Mouse (Mus musculus) spleen, embryonic (tissue): ENCODE data around the gene Snx29.
"Not testable (repeated sequence)": the region's sequence is repeated elsewhere in the genome, so short reads cannot be mapped to it uniquely, and the experiment has no call there.

ENCODE experiments used
- CTCF ChIA-PET: fragments of 350-600 bp; sonication (Branson Sonifier 250); formaldehyde crosslinking; loops from one replicate; lab custom pipeline; 2022; lab: Charles Lee

The Snx29 gene

GRCm38 (mm10) chr16:11322409-11323323 is at the start of gene Snx29:
Gene Snx29 (plus strand): TSS chr16:11322908.
- CTCF ChIA-PET, result interaction anchor here (0.5 kb wide), 1 partner anchor 51 kb away, joined by 9 read pairs; no protein-coding TSS in a partner anchor

DNA sequence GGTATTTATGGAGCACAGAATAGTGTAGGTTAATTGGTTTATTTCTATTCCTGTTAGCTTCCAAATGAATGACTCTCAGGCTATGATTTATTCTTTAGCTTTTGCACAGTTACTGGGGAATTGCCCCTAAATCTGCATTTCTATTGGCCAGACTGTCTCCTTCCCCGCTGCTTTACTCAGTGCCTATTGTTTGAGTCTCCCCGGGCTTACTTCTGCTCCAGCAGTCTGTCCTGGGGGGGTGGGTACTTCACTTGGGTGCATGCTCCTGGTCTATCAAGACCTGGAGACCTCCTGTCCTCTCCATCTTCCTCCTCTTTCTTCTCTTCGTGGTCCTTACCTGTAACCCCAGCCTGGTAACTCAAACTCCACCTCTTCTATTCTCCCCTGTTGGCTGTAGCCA is 45.8 kb upstream of the Snx29 start:
- CTCF ChIA-PET, result no interaction called here

DNA sequence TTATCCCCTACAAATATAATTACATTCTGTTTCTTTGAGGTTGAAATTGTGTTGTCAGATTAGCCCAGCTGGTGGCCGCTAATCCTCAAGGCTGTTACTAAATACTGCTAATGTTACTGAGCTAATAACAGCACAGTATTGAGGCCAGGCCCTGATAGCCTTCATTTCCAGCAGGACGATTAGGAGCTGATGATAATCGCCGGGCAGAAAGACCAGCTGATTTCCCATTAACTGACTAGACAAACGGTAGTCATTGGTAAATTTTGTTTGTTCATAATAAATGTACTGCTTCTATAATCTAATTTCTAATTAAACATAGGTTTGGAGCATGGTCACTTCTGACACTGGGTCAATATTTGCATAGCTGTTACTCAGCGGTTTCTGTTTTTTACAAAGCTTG is 43.9 kb upstream of the Snx29 start:
- CTCF ChIA-PET, result interaction anchor here (0.6 to 1.2 kb wide), 2 partner anchors 20 to 245 kb away, joined by 3 read pairs; no protein-coding TSS in a partner anchor

DNA sequence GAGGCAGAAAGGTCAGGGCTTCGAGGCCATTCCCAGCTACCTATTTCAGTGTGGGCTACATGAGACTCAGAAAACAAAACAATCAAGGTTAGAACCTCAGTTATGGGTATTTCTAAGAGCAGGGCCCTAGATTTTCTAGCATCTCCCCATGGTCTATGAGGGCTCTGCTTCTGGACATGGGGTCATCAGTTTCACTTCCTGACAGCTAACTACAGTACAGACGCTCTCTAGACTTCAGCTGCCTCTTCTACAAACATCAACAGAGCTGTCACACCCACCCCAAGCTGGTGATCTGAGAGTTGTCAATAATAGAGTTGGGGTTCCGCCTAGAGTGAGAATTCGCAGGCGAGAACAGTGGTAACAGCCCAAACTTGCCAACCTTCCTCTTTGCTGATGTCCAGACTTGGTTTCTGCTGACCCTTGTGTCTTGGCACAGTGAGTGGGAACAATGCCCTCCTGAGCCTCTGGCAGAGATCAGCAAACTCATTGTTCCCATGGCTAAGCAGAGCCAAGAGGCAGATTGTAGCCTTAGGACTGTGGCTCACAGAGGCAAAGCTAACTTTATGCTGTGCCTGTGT is 40.0 kb upstream of the Snx29 start:
- CTCF ChIA-PET, result interaction anchor here (0.7 kb wide), 2 partner anchors 64 to 756 kb away, joined by 3 to 8 read pairs; no protein-coding TSS in a partner anchor

GRCm38 (mm10) chr16:11284881-11285280 is 37.8 kb upstream of the Snx29 start:
- CTCF ChIA-PET, result no interaction called here

- CTCF ChIA-PET, result no interaction called here
Measured at GRCm38 (mm10) chr16:11285949-11286348, 36.8 kb upstream of the Snx29 start.

- CTCF ChIA-PET, result not testable (repeated sequence)
Measured at GRCm38 (mm10) chr16:11288873-11289272, 33.8 kb upstream of the Snx29 start.

GRCm38 (mm10) chr16:11295583-11295982 is 27.1 kb upstream of the Snx29 start:
- CTCF ChIA-PET, result not testable (repeated sequence)

DNA sequence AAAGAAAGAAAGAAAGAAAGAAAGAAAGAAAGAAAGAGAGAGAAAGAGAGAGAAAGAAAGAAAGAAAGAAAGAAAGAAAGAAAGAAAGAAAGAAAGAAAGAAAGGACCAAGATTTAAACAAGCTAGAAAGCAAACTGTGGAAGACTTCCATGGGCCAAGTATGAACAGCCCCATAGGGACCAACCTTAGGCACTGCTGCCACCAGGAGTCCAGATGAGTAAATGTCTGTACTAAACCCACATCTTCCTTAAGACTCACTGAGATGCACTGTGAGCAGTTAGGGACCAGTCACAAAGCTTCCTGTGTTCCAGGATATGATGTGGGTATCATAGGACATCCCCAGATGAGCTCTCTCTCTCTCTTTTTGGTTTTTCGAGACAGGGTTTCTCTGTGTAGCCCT is 25.0 kb upstream of the Snx29 start:
- CTCF ChIA-PET, result interaction anchor here (0.6 to 0.7 kb wide), 2 partner anchors 16 to 732 kb away, joined by 4 to 5 read pairs; no protein-coding TSS in a partner anchor

- CTCF ChIA-PET, result no interaction called here
Measured at GRCm38 (mm10) chr16:11303741-11304140, 19.0 kb upstream of the Snx29 start.

- CTCF ChIA-PET, result no interaction called here
Measured at GRCm38 (mm10) chr16:11305531-11305930, 17.2 kb upstream of the Snx29 start.

GRCm38 (mm10) chr16:11313512-11313911 is 9.2 kb upstream of the Snx29 start, which contains the start of gene Tnfrsf17:
Gene Tnfrsf17 (plus strand): TSS chr16:11313812.
- CTCF ChIA-PET, result no interaction called here

DNA sequence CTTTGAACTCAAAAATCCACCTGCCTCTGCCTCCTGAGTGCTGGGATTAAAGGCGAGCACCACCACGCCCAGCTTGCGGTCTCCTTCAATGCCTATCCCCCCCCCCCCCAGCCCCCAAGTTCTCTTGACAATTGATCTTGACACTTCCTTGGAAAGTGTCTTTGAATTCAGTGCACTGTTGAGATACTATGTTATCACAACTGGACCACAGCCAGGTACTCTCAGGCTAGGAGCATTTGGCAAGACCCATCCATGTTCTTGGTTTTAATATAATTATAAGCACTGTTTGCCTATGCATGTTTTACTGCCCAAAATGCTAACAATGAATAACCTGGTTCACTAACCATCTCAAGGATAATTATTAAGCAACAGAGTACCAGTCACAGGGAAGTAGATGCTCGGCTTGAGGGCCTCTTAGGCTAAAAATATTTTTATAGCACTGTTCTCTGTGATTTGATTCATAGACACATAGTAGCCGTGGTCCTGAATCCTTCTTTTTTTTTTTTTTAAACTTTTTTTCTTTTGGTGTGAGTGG is 6.9 kb upstream of the Snx29 start:
- CTCF ChIA-PET, result interaction anchor here (0.7 kb wide), 1 partner anchor 957 kb away, joined by 4 read pairs; no protein-coding TSS in a partner anchor

GRCm38 (mm10) chr16:11316748-11317147 is 6.0 kb upstream of the Snx29 start:
- CTCF ChIA-PET, result interaction anchor here (0.7 kb wide), 1 partner anchor 958 kb away, joined by 4 read pairs; no protein-coding TSS in a partner anchor

DNA sequence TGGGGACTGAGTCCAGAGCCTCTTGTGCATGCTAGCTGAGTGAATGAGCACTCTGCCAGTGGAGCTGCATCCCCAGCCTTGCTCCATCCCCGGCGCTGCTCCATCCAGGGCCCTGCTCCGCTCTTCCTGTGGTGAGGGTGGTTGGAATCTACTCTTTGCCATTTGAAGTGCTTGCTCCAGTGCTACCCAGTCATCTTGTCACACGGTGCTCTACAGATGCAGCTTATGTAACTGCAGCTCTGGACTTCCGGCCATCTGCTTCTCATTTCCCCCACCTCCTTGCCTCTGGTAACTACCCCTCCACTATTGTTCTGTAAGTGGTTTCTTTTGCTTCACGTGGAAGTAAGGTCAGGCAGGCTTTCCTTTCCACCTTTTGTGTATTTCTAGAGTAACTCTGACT is 5.4 kb upstream of the Snx29 start:
- CTCF ChIA-PET, result no interaction called here

DNA sequence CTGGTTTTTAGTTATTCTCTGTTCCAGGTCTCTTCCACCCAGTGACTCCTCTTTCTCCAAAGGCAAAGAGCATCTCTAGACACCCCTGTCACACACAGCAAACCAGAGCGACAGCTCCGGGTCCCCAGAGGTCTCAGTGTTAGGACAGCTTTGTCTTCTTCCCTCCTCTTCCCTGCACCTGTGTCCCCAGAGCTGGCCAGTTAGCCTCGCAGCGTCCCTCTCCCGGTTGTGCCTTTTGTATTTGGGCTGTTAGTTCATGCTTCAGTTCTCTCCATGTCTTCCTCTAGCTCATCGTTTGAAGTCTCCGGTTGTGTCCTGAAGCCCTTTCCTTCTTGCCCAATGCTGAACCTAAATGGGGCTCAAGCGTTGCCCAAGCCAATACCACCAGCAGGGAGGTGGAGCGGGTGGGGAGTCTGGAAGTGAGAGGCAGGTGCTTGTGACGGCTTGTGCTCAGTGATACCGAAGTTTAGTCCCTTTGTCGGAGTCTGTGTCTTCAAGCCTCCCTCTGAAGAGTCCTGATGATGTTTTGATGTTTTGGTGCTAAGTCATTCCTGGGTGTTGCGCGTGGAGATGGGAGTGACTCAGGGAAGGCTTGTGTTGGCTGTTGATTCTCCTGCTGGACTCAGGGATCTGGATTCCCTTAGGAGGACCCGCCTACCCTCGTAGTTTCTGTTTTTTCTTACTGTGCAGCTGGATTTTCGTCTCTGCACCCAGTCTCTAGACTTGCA is 780 bp downstream of the Snx29 start:
- CTCF ChIA-PET, result interaction anchor here (0.5 kb wide), 1 partner anchor 50 kb away, joined by 9 read pairs; no protein-coding TSS in a partner anchor

DNA sequence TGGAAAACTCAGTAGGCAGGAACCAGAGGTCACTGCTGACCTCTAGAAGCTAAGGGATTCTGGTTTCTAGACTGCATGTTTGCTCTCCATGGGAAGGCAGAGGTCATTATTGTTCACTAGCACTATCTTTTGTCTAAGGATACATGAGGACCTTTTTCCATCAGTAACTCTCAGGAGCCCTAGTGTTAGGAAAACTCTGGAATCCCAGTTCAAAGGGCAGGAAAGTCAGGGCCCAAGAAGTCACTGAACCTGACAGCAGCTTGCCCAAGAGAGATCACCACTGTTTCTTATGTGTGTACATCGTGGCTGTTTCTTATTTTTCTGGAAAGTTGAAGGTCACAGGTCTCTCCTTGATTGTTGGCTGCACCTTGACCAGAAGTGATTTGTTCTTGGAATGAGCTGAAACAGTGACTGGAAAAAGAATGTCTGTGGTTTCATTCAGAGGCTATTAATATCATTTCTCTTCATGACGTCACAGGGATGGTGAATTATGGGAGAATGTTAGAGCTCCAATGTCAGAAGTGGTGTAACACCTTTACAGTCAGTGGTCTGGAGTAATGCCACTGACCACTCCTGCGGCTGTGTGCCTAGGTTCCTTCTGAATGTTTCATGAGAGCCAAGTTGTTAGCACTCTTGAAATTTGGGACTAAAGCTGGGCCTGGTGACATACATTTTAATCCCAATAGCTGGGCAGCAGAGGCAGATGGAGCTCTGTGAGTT is 7.5 kb downstream of the Snx29 start:
- CTCF ChIA-PET, result no interaction called here

GRCm38 (mm10) chr16:11331030-11331429 is 8.3 kb downstream of the Snx29 start:
- CTCF ChIA-PET, result no interaction called here

DNA sequence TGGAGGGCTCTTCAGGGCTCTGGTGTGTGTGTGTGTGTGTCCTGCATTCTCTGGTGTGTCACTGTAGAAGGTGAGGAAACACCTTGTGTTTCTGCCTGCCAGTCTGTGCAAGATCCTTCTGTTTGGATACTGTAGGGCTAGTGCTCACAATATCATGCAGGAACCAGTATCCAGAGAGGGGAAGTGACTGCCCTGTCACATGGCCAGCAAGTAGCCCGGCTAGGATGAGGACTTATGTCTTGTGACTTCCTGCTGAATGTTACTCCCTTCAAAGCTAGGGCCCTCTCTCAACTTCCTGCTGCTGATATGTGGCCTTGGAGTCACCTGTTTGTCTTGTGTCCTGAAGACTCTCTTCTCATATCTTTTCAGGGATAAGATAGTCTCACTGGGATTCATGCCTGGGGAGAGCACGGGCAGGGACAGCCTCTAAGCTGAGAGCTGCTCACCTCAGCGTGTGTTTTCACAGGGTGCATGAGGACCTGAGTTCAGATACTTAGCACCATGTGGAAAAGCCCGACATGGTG is 20.6 kb downstream of the Snx29 start:
- CTCF ChIA-PET, result no interaction called here

DNA sequence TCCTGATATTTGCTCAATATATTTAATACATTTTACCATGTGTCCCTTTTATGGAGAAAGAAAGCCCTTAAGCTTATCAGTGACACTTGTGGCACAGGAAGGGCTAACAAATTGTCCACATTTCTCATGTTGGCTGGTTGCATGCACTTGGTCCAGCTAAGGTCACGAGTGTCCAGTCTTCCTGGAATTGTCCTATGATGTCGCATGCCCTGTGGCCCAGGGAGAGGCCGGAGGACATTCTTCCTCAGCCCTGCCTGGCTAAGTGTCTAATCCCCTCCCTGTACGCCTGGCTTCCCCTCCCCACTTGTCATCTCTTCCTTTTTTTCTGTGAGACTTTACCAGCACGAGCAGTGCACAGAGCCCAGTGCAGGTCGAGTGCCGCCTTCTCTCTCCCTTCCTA is 29.2 kb downstream of the Snx29 start:
- CTCF ChIA-PET, result no interaction called here
